Mouse (Mus musculus) brain, embryonic 14.5 days (tissue): Measurements from ENCODE around the gene Grcc10.

ENCODE experiments used
- CTCF ChIP-seq: fragments of 200-500 bp; IDR thresholded peaks from 2 replicates; pipeline ENCODE4 v1.5.1; 2012; ENCODE audit warnings: inconsistent platforms, mild to moderate bottlenecking, moderate library complexity, borderline replicate concordance; ENCODE audit not compliant: insufficient read depth, insufficient read length; ENCODE audit errors: extremely low read depth
- POLR2A ChIP-seq: fragments of 200-500 bp; IDR thresholded peaks from 2 replicates; pipeline ENCODE4 v1.6.1; 2012; ENCODE audit warnings: mild to moderate bottlenecking, inconsistent platforms, borderline replicate concordance; ENCODE audit not compliant: poor library complexity, insufficient read depth, insufficient read length, severe bottlenecking; ENCODE audit errors: extremely low read depth

- TF ChIP-seq CTCF: no peak
- no peak for TF ChIP-seq POLR2A
These were observed 42.4 kb downstream of the Grcc10 start for GRCm38 (mm10) chr6:124698751-124699150.
